Mouse (Mus musculus) thymus, postnatal 4 days (tissue): ENCODE results near the gene Stard10.

Experiments
- DNase-seq: peaks from one replicate; pipeline ENCODE4 v3.0.0; 2021

Stard10 gene

GRCm38 (mm10) chr7:101332045-101332831 lies 15.4 kb downstream of the Stard10 start:
- DNase-seq: no peak

DNA sequence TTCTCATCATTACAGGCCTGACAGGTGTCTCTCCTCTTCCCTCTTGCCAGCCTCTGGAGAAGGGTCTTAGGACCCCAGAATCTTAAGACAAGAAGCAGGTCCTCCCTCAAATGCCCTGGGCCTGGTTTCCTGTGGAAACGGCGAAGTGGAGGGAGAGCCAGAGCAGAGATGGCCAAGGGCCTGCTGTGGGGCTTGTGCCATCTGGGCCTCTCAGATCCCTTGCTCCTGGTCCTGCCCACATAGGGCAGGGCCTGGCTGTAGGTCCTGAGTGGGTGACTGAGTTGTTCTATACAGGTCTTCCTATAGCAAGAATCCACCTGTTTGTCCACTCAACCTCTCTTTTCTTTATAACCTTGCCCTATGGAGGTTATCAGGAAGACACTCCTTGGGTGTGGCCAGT lies 18.3 kb downstream of the Stard10 start:
- no peak for DNase-seq

- DNase-seq: no peak
Observed at GRCm38 (mm10) chr7:101336686-101337085, 19.8 kb downstream of the Stard10 start.

GRCm38 (mm10) chr7:101337401-101337800 lies 20.5 kb downstream of the Stard10 start:
- DNase-seq: no peak

- DNase-seq: peak; percentile 49
Observed at GRCm38 (mm10) chr7:101341405-101341804, 24.5 kb downstream of the Stard10 start.

GRCm38 (mm10) chr7:101343135-101343534 lies 26.2 kb downstream of the Stard10 start:
- DNase-seq: no peak

DNA sequence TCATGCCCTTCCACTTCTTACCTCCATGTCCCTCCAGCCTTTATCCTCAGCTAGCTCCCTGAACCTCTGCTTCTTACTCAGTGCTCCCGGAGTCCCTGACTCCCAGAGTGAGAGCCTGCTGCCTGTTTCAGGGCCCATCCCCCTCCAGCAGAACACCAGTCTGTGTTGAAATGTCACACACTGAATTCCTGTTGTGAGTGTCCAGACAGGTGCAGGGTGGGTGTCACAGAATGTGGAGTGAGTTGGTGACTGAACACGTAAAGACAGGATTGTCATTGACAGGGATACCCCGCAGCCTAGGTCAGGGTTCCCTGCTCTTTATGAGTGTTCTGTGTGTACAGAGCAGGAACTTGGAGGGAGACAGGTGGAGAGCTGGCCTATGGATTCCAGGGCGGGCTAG lies 28.0 kb downstream of the Stard10 start:
- DNase-seq: no peak

DNA sequence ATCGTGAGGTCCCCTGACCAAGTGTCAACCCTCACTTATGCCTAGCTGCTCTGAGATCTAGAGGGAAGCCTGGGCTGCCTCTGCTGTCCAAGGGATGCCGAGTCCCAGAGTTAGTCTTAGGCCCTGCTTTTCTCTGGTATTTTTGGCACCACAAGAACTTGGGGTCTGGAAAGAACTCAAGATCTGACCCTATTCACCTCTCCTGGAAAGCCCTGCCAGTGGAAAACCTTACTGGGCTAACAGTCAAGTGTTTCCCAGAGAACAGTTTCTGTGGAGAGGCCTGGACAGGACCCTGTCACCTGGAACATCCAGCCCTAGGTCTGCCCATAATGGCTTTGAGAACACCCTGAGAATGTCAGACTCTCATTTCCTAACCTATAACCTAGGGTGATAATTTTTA lies 30.1 kb downstream of the Stard10 start:
- no peak for DNase-seq

- DNase-seq: peak; percentile 74
Observed at GRCm38 (mm10) chr7:101347767-101348270, 30.9 kb downstream of the Stard10 start, which contains the start of gene Arap1. Gene Arap1, plus strand, starts transcription at chr7:101348067.

DNA sequence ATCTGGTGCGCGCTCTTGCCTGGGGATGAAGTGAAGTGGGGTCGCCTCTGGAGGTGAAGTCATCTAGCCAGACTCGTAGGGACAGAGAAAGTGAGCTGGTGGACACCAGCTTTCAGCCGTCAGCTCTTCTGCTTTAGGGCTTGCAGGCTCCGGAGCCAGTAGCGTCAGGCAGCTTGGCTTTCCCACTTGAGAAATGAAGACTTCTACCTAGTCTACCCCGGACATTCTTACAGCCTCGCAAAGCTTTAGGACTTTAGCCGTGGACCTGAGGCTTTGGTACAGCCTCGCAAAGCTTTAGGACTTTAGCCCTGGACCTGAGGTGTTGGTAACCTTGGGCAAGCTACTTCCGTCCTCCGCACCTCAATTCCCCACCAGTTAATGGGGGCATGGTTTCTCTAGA lies 31.4 kb downstream of the Stard10 start:
- peak; percentile 42 for DNase-seq

- no peak for DNase-seq
Observed at GRCm38 (mm10) chr7:101349861-101350260, 33.0 kb downstream of the Stard10 start.

- no peak for DNase-seq
Observed at GRCm38 (mm10) chr7:101352404-101352803, 35.5 kb downstream of the Stard10 start.

DNA sequence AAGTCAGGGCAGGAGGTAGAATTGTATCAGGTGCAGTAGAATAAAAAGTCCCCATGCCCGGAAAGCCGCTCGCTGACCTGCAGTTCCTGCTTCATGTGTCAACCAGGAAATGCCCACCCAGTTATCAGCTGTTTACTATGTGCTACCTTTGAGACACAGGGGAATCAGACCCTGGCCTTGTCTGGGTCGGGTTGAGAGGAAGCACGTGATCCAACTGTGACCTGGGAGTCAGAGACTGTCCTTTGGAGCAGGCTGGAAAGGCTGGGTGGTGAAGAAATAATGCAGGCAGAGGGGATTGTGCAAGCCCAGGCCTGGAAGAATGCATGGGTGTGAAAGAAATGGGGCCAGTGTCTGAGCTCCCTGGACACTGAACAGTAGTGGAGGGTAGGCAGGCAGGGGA lies 37.5 kb downstream of the Stard10 start:
- DNase-seq: no peak

- DNase-seq: no peak
Observed at GRCm38 (mm10) chr7:101355551-101356100, 38.7 kb downstream of the Stard10 start.

DNA sequence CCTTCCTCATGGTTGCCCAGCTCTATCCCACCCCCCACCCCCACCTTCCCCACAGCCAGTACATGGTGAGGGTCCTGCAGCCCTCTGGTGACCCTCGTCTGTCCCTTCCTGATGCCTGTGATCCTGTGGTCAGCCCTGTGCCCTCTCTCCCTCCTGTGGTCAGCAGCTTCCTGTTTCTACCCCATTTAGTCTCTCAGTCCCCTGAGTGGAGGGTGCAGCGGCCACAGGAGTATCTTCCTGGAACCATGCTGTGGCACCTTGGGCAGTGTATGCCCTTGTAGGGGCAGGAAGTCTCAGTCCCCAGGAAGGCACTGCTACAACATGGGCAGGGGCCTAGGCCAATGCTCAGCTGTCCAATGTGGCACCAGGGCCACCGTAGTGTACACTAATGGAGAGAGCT lies 40.0 kb downstream of the Stard10 start:
- DNase-seq: no peak

GRCm38 (mm10) chr7:101360406-101360805 lies 43.5 kb downstream of the Stard10 start:
- DNase-seq: no peak

DNA sequence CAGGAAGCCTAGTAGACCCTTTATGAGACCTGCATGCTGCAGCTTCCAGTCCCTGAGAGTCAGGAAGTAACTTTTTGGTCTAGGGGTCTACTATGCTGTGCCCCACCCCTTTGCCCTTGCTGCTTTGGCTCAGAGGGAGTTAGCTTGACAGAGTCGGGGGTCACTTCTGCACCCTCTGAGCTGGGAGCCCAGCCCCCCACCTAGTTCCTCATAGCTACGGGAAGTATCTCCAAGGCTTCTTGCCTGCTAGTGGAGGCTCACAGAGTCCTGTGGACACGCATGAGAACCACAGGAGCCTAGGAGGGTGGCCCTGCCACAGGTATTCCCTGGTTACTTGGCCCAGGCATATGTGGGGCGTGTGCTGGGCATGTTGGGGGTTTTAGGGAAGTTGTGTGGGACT lies 44.1 kb downstream of the Stard10 start:
- no peak for DNase-seq

DNA sequence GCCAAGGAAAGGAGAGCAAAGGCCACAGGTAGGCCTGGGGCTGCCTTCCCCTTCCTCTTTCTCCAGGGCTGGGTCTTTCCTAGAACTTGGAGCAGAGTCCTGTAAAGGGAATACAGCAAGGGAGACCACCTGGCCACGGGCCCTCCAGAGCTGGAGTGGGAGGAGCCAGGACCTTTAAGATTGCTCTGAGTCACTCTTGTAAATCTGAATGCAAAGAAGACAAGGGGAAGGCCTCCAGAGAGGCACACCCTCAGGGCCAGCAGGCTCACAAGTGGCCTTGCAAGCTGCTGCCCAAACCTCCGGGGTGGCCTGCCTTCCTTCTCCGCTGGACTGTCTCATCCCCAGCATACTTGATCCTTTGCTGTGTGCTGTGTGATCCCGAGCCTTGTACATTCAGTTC lies 44.9 kb downstream of the Stard10 start:
- no peak for DNase-seq

GRCm38 (mm10) chr7:101362791-101363191 lies 45.9 kb downstream of the Stard10 start:
- DNase-seq: peak; percentile 60

DNA sequence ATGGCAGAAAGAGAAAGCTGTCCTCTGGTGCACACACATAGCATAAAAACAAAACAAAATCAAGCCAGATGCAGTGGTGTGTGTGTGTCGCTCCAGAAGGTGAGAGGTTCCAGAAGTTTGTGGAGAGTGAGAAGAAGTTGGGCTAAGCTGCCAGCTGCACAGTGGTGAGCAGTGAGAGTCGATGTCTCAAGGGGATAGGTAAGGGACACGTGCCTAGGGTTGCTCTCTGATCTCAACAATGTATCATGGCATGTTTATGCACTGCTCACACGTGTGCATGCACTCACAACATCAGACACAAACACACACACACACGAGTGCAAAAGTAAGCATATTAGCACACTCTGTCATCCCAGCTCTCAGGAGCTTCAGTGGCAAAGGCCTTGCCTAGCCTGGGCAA lies 47.0 kb downstream of the Stard10 start:
- no peak for DNase-seq

DNA sequence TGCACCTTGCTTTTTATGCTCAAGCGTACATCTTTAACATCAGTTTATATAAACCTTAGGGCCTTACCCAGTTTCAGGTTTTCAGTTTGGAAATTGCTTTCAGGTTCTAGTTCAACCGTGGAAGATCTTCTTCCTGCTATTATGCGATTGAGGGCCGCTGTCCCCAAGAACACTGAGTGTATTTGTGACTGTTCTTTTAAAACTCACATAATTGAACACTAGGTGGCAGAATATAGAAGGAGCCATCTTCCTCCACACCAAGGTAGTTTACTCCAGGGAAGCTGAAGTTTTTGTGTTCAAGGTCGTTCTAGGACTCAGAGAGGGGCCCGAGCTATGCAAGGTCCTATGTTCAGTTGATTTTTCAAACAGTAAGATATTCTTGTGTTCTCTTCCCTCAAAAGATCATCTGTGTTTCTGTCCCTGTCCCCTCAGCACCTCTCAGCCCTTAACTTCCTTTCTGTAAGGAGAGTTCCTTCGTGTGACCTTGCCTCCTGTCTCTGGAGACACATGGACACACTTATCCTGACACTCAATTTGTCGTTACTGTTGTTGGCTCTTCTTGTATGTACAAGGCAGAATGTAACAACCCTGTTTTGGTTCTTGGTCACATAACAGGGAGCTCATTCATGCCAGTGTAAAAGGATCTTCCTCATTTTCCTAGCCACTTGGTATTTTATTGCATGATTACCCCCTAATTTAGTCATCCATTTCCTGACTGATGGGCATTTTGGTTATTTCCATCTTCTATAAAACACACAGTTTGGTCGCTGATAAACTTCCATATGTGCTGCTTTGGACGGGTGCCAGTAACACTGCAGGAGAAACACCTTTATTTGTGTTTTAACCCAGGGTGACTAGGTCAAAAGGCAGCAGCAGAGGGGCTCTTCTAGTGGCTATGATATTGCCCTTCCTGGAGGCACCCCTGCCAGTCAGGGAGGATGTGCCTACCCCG lies 51.3 kb downstream of the Stard10 start:
- no peak for DNase-seq

GRCm38 (mm10) chr7:101369666-101370065 lies 52.8 kb downstream of the Stard10 start:
- no peak for DNase-seq

DNA sequence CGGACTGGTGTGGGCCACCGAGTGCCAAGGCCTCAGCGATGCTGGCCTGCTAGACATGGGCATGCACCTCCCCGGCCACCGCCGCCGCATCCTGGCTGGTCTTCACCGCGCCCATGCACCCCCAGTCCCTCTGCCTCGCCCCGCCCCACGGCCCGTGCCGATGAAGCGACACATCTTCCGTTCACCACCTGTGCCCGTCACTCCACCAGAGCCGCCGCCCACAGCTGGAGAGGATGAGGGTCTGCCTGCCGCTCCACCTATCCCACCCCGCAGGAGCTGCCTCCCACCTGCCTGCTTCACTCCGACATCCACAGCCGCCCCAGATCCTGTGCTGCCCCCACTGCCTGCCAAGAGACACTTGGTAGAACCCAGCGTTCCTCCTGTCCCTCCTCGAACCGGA lies 56.2 kb downstream of the Stard10 start:
- DNase-seq: no peak
